Mouse (Mus musculus) heart, postnatal 0 days (tissue): ENCODE measurements at regions not wholly inside any gene's neighbourhood (a gene's known extent, or its start where the extent isn't known, plus 50 kb on each side); places are given as distances from the start of the nearest gene placed in this dataset.

ENCODE experiments used
- ATAC-seq: fragments of 200-750 bp; cut with Nextera tagmentation; 2 replicates; pipeline ENCODE4 v1.8.0; 2017; ENCODE audit warnings: low read depth, moderate number of reproducible peaks, moderate library complexity; ENCODE audit not compliant: insufficient read depth
- DNase-seq: peaks from one replicate; pipeline ENCODE4 v3.0.0-alpha.2; 2016; ENCODE audit warnings: low spot score
- H3K27ac ChIP-seq: fragments of 300-500 bp; sonication (generic); 2 replicates; pipeline ENCODE4 v1.5.1; 2014; ENCODE audit warnings: low read depth, mild to moderate bottlenecking
- H3K27me3 ChIP-seq: fragments of 300-500 bp; sonication (generic); 2 replicates; pipeline ENCODE4 v1.6.1; 2014; ENCODE audit warnings: low read length, mixed read lengths; ENCODE audit not compliant: control insufficient read depth, insufficient read depth
- H3K36me3 ChIP-seq: fragments of 300-500 bp; sonication (generic); replicated peaks from 2 replicates; pipeline ENCODE4 v1.6.1; 2014; ENCODE audit warnings: low read length, mixed read lengths; ENCODE audit not compliant: control insufficient read depth, insufficient read depth
- H3K4me1 ChIP-seq: fragments of 300-500 bp; sonication (generic); 2 replicates; pipeline ENCODE4 v1.6.1; 2014; ENCODE audit warnings: antibody characterized with exemption; ENCODE audit not compliant: control insufficient read depth, insufficient read depth
- H3K4me2 ChIP-seq: fragments of 300-500 bp; sonication (generic); 2 replicates; pipeline ENCODE4 v1.6.1; 2014; ENCODE audit warnings: low read depth, mild to moderate bottlenecking, low read length, moderate library complexity
- H3K4me3 ChIP-seq: fragments of 300-500 bp; sonication (generic); 2 replicates; pipeline ENCODE4 v1.5.1; 2014; ENCODE audit warnings: low read depth, low read length
- H3K9ac ChIP-seq: fragments of 300-500 bp; sonication (generic); replicated peaks from 2 replicates; pipeline ENCODE4 v1.6.1; 2014; ENCODE audit warnings: low read depth, low read length, mixed read lengths
- H3K9me3 ChIP-seq: fragments of 300-500 bp; sonication (generic); replicated peaks from 2 replicates; pipeline ENCODE4 v1.6.1; 2016; ENCODE audit warnings: low read length; ENCODE audit not compliant: control insufficient read depth
- CTCF ChIP-seq: IDR thresholded peaks from 2 replicates; pipeline ENCODE4 v1.5.1; 2016; ENCODE audit warnings: antibody characterized with exemption, control low read depth, low read depth
- EP300 ChIP-seq: IDR thresholded peaks from 2 replicates; pipeline ENCODE4 v1.6.1; 2016; ENCODE audit warnings: antibody characterized with exemption, low read depth
- WGBS: fragments of 180-500 bp; shearing (Covaris S2); extraction: QIAGEN DNeasy Blood & Tissue Kit; methylation state at CpG from one replicate; pipeline ENCODE4 v1.1.7; 2014; 5-methylcytosine and 5-hydroxymethylcytosine counted together

DNA sequence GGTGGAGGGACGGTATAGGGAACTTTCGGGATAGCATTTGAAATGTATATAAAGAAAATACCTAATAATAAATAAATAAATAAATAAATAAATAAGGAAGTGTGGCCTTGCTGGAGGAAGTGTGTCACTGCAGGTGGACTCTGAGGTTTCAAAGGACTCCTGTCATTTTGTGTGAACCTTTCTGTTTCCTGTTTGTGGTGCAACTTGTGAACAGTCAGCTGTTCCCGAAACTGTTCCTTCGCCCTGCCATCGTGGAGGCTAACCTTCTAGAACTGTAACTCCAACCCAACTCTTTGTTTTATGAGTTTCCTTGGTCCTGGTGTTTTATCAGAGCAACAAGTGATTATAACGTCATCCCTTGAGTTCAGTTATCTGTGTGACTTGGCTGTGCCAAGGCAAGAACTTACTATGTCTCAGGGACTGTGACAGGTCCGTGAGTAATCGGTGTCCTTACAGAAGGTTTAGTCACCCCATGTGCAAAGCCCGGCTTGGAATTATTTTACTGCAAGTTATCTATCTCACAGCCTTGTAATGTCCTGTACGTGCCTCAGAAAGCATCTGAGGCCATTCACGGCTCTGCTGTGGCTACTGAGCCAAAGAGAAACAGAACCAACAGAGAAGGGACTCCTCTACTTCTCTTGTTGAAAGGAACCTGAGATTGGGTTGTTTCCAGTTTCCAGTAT is 121.0 kb upstream of the L3mbtl4 start:
- Histone ChIP-seq H3K27ac (no peak overlapping the region), H3K9ac (no peak overlapping the region), H3K36me3 (no peaks in the 10 kb centered on the region), H3K4me3 (no peak overlapping the region), H3K4me2 (no peak overlapping the region), H3K9me3 (no peaks in the 10 kb centered on the region), H3K4me1 (no peaks in the 10 kb centered on the region), H3K27me3 (no peaks in the 10 kb centered on the region)
- 72% methylated on average over 11 of the region's 11 CpGs for WGBS
- ATAC-seq (no peak), DNase-seq (no peak)
- TF ChIP-seq EP300 = no peak
- TF ChIP-seq CTCF = no peak

- Histone ChIP-seq H3K4me1 (no peaks in the 10 kb centered on the region), H3K36me3 (no peaks in the 10 kb centered on the region), H3K27ac (no peak overlapping the region), H3K4me3 (no peak overlapping the region), H3K4me2 (no peak overlapping the region), H3K9ac (no peak overlapping the region), H3K27me3 (no peaks in the 10 kb centered on the region), H3K9me3 (no peaks in the 10 kb centered on the region)
- WGBS = 60% methylated on average over 4 of the region's 4 CpGs
- ATAC-seq (no peak), DNase-seq (no peak)
- no peak for TF ChIP-seq EP300
- no peak for TF ChIP-seq CTCF
Observed at GRCm38 (mm10) chr17:68154879-68155278, 118.7 kb upstream of the L3mbtl4 start.

GRCm38 (mm10) chr17:68158172-68158651 is 115.4 kb upstream of the L3mbtl4 start:
- no peaks in the 10 kb centered on the region for H3K9me3 ChIP-seq
- 64% methylated on average over 13 of the region's 13 CpGs for WGBS
- H3K9ac ChIP-seq = no peak overlapping the region
- peak; percentile 30; the same call in 1 of the 2 replicates for ATAC-seq
- H3K27me3 ChIP-seq = no peaks in the 10 kb centered on the region
- no peak overlapping the region for H3K4me2 ChIP-seq
- no peaks in the 10 kb centered on the region for H3K4me1 ChIP-seq
- TF ChIP-seq CTCF (no peak), EP300 (no peak)
- H3K27ac ChIP-seq = peak overlapping the region; percentile 25; the same call in 1 of the 2 replicates
- no peaks in the 10 kb centered on the region for H3K36me3 ChIP-seq
- no peak overlapping the region for H3K4me3 ChIP-seq
- no peak for DNase-seq

DNA sequence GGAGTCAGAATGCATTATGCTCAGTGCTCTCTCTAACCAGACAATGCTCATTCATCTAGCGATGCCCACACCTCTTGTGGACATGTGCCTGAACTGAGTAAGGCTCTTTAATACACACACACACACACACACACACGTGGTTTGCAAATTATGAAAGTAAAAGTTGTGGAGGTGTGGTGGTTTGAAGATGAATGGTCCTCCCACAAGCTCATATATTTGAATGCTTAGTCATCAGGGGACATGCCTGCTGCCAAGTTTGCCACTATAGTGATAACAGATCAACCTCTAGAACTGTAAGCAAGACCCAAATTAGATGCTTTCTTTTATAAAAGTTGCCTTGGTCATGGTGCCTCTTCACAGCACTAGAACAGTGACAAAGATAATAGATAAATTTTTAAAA is 112.5 kb upstream of the L3mbtl4 start:
- 47% methylated on average over 2 of the region's 2 CpGs for WGBS
- Histone ChIP-seq H3K4me2 (no peak overlapping the region), H3K9me3 (no peaks in the 10 kb centered on the region), H3K4me3 (no peak overlapping the region), H3K36me3 (no peaks in the 10 kb centered on the region), H3K27me3 (no peaks in the 10 kb centered on the region), H3K9ac (no peak overlapping the region), H3K4me1 (no peaks in the 10 kb centered on the region), H3K27ac (no peak overlapping the region)
- ATAC-seq (no peak), DNase-seq (no peak)
- no peak for TF ChIP-seq EP300
- no peak for TF ChIP-seq CTCF

DNA sequence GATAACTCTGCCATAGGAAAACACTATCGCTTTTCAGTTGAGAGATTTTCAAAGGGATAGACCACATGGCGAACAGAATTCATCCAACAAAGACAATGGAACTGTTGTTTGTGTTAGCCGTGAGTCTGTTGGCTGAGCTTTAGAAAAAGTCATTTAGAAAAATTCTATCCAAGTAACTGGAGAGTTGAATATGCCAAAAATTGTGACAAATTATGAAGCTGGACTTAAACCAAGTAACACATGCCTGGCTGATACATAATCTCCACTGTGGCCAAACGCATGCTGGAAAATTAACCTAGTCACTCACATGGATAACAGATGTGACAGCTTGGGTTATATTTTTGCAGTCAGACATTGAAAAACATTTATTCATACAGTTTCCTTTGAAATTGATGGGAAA is 110.1 kb upstream of the L3mbtl4 start:
- no peaks in the 10 kb centered on the region for H3K36me3 ChIP-seq
- no peak overlapping the region for H3K4me2 ChIP-seq
- no peaks in the 10 kb centered on the region for H3K9me3 ChIP-seq
- no peak overlapping the region for H3K4me3 ChIP-seq
- DNase-seq = peak; percentile 27
- ATAC-seq = no peak
- TF ChIP-seq CTCF (no peak), EP300 (no peak)
- H3K27ac ChIP-seq = no peak overlapping the region
- WGBS = 56% methylated on average over 4 of the region's 4 CpGs
- no peaks in the 10 kb centered on the region for H3K27me3 ChIP-seq
- no peaks in the 10 kb centered on the region for H3K4me1 ChIP-seq
- no peak overlapping the region for H3K9ac ChIP-seq

GRCm38 (mm10) chr17:68164666-68165065 is 108.9 kb upstream of the L3mbtl4 start:
- H3K27me3 ChIP-seq = no peaks in the 10 kb centered on the region
- H3K9ac ChIP-seq = no peak overlapping the region
- no peak for DNase-seq
- no peaks in the 10 kb centered on the region for H3K9me3 ChIP-seq
- WGBS = 64% methylated on average over 2 of the region's 2 CpGs
- no peak for TF ChIP-seq EP300
- TF ChIP-seq CTCF = no peak
- no peaks in the 10 kb centered on the region for H3K4me1 ChIP-seq
- H3K4me2 ChIP-seq = no peak overlapping the region
- peak overlapping the region; percentile 8; the same call in 1 of the 2 replicates for H3K27ac ChIP-seq
- no peak overlapping the region for H3K4me3 ChIP-seq
- H3K36me3 ChIP-seq = no peaks in the 10 kb centered on the region
- no peak for ATAC-seq
